Mouse (Mus musculus) gastrocnemius, adult 8-10 months (tissue): ENCODE measurements around the gene Cntn5. TPM values are rescaled to one million over a fixed set of nuclear protein-coding genes. Genes with fewer than 3 reads are reported as not detected.

Source experiments
- DNase-seq, 2 experiments: peaks; one replicate each; pipeline ENCODE4 v3.0.0; 2022; ENCODE audit warnings: low spot score in 2 of 2
- total RNA-seq, 4 experiments: library from RNA; stranded (reverse); gene quantifications; 2 replicates each; pipeline ENCODE4 v1.2.4; 2022

Gene Cntn5
- total RNA-seq, 4 experiments from 2014 or later = not detected

- DNase-seq = no peak
Measured at GRCm38 (mm10) chr9:10230973-10231372, 673.6 kb downstream of the Cntn5 start.

- no peak for DNase-seq
Measured at GRCm38 (mm10) chr9:10229716-10230115, 674.9 kb downstream of the Cntn5 start.

GRCm38 (mm10) chr9:10226013-10226412, 678.6 kb downstream of the Cntn5 start:
- no peak for DNase-seq

- no peak for DNase-seq
Measured at GRCm38 (mm10) chr9:10186063-10186462, 718.5 kb downstream of the Cntn5 start.

GRCm38 (mm10) chr9:10170526-10170925, 734.0 kb downstream of the Cntn5 start:
- DNase-seq = no peak

GRCm38 (mm10) chr9:10121350-10122057, 783.1 kb downstream of the Cntn5 start:
- DNase-seq = no peak

- no peak for DNase-seq
Measured at GRCm38 (mm10) chr9:10116581-10116980, 788.0 kb downstream of the Cntn5 start.

- no peak for DNase-seq
Measured at GRCm38 (mm10) chr9:10109156-10109555, 795.4 kb downstream of the Cntn5 start.

- no peak for DNase-seq
Measured at GRCm38 (mm10) chr9:10107861-10108260, 796.7 kb downstream of the Cntn5 start.

GRCm38 (mm10) chr9:10101812-10102440, 802.6 kb downstream of the Cntn5 start:
- no peak for DNase-seq

GRCm38 (mm10) chr9:10076282-10076681, 828.3 kb downstream of the Cntn5 start:
- DNase-seq = no peak

GRCm38 (mm10) chr9:10073401-10073800, 831.2 kb downstream of the Cntn5 start:
- no peak for DNase-seq

GRCm38 (mm10) chr9:10072860-10073259, 831.7 kb downstream of the Cntn5 start:
- no peak for DNase-seq

- DNase-seq = no peak
Measured at GRCm38 (mm10) chr9:10071271-10071670, 833.3 kb downstream of the Cntn5 start.

- DNase-seq = no peak
Measured at GRCm38 (mm10) chr9:10044969-10045789, 859.4 kb downstream of the Cntn5 start.

GRCm38 (mm10) chr9:10043001-10043400, 861.6 kb downstream of the Cntn5 start:
- no peak for DNase-seq

GRCm38 (mm10) chr9:10015129-10015528, 889.4 kb downstream of the Cntn5 start:
- DNase-seq = no peak

- no peak for DNase-seq
Measured at GRCm38 (mm10) chr9:9984028-9984427, 920.5 kb downstream of the Cntn5 start.

GRCm38 (mm10) chr9:9983220-9983619, 921.4 kb downstream of the Cntn5 start:
- DNase-seq = no peak

- no peak for DNase-seq
Measured at GRCm38 (mm10) chr9:9965370-9965769, 939.2 kb downstream of the Cntn5 start.

- no peak for DNase-seq
Measured at GRCm38 (mm10) chr9:9960610-9961172, 943.9 kb downstream of the Cntn5 start.

GRCm38 (mm10) chr9:9949346-9949745, 955.2 kb downstream of the Cntn5 start:
- no peak for DNase-seq
